Mouse (Mus musculus): ENCODE measurements around the gene Tap2. TPM values are rescaled to one million over a fixed set of nuclear protein-coding genes. Genes with fewer than 3 reads are reported as not detected.

Gene Tap2
- total and polyA plus RNA-seq, 3 experiments, result 54.8 to 121 (median 110) TPM

- dilution Hi-C loops (cut with MboI; ENCODE audit: extremely low pct_ligation_motif_present, extremely low pct_unique_long_range_greater_than_20kb, low sequenced_read_pairs), result no loop called here
- Histone ChIP-seq H3K79me2 (replicated peaks; ENCODE audit: control insufficient read depth, extremely low read depth, insufficient read depth, poor library complexity, severe bottlenecking) (peaks cover 68% of the 10 kb centered on the region), H3K4me2 (ENCODE audit: insufficient read depth, low read depth, poor library complexity, severe bottlenecking) (0 out of 2 replicates have a peak overlapping the region, but pooled peaks have one; percentile 17), H3K36me3 (replicated peaks in 1 of 2; ENCODE audit: control insufficient read depth in 1 of 2, insufficient read depth in 1 of 2, low read length in 1 of 2) (peaks cover 62 to 76% of the 10 kb centered on the region in 2 experiments), H3K27me3 (replicated peaks) (no peaks in the 10 kb centered on the region), H3K9me3 (replicated peaks; ENCODE audit: low read length) (no peaks in the 10 kb centered on the region), H3K4me3 (replicated peaks in 1 of 3; ENCODE audit: low read depth in 2 of 3, low read length in 2 of 3, poor library complexity in 1 of 3) (no peak overlapping the region), H3K27ac (ENCODE audit: insufficient read depth, low read depth) (peak overlapping the region; percentile 35), H3K9ac (ENCODE audit: insufficient read depth, low read depth) (no peak overlapping the region), H3K4me1 (ENCODE audit: control insufficient read depth in 1 of 2, insufficient read depth in 2 of 2) (peaks cover 32 to 67% of the 10 kb centered on the region in 2 experiments)
- DNase-seq (ENCODE audit: extremely low read depth), result no peak
- in situ Hi-C loops (cut with MboI; ENCODE audit: low pct_ligation_motif_present, low pct_unique_long_range_greater_than_20kb, low sequenced_read_pairs), result no loop called here
- TF ChIP-seq TBP (conservative IDR thresholded peaks at IDR 0.05; ENCODE audit: low read depth, low read length), result no peak
- no peak for TF ChIP-seq BHLHE40 (IDR thresholded peaks at IDR 0.05; ENCODE audit: low read depth, low read length)
- no peak for TF ChIP-seq IRF4 (IDR thresholded peaks at IDR 0.05; ENCODE audit: low read depth, low read length)
- no peak for TF ChIP-seq RCOR1 (conservative IDR thresholded peaks at IDR 0.05; ENCODE audit: low read depth, low read length)
- TF ChIP-seq USF2 (conservative IDR thresholded peaks at IDR 0.05; ENCODE audit: low read depth, low read length), result no peak
- TF ChIP-seq E2F4 (IDR thresholded peaks at IDR 0.05; ENCODE audit: insufficient replicate concordance, low read depth, low read length), result no peak
- no peak for TF ChIP-seq CHD2 (IDR thresholded peaks at IDR 0.05; ENCODE audit: low read length)
- no peak for TF ChIP-seq SMC3 (IDR thresholded peaks at IDR 0.05; ENCODE audit: low read depth, low read length)
- TF ChIP-seq CTCF (conservative IDR thresholded peaks at IDR 0.05 in 1 of 2, IDR thresholded peaks at IDR 0.05 in 1 of 2; ENCODE audit: low read depth in 2 of 2, low read length in 2 of 2), result no peak
- TF ChIP-seq ELF1 (IDR thresholded peaks at IDR 0.05; ENCODE audit: low read depth, low read length), result no peak
- no peak for TF ChIP-seq HCFC1 (IDR thresholded peaks at IDR 0.05; ENCODE audit: low read depth, low read length)
- TF ChIP-seq ZKSCAN1 (IDR thresholded peaks at IDR 0.05; ENCODE audit: borderline replicate concordance, low read depth, low read length), result no peak
- TF ChIP-seq CHD1 (IDR thresholded peaks at IDR 0.05; ENCODE audit: low read depth, low read length), result no peak
- no peak for TF ChIP-seq ETS1 (conservative IDR thresholded peaks at IDR 0.05; ENCODE audit: low read depth, low read length)
- no peak for TF ChIP-seq JUN (IDR thresholded peaks at IDR 0.05; ENCODE audit: insufficient read depth, low read depth, low read length)
- no peak for TF ChIP-seq POLR2A (IDR thresholded peaks at IDR 0.05; ENCODE audit: low read depth, low read length)
- no peak for TF ChIP-seq SIN3A (IDR thresholded peaks at IDR 0.05; ENCODE audit: low read length)
- no peak for TF ChIP-seq MAX (IDR thresholded peaks at IDR 0.05; ENCODE audit: low read length)
- TF ChIP-seq MYC (IDR thresholded peaks at IDR 0.05; ENCODE audit: low read depth, low read length), result no peak
- no peak for TF ChIP-seq ZC3H11A (IDR thresholded peaks at IDR 0.05; ENCODE audit: low read depth, low read length)
These were observed 8.6 kb upstream of the Tap2 start for GRCm38 (mm10) chr17:34194723-34195122.

- peak overlapping the region; percentile 37; the same call in 1 of the 2 replicates for H3K9ac ChIP-seq (ENCODE audit: insufficient read depth, low read depth)
- H3K27ac ChIP-seq (ENCODE audit: insufficient read depth, low read depth), result peak overlapping the region; percentile 81
- no peak for DNase-seq (ENCODE audit: extremely low read depth)
- H3K79me2 ChIP-seq (replicated peaks; ENCODE audit: control insufficient read depth, extremely low read depth, insufficient read depth, poor library complexity, severe bottlenecking), result peaks cover 66% of the 10 kb centered on the region
- H3K4me1 ChIP-seq (ENCODE audit: control insufficient read depth in 1 of 2, insufficient read depth in 2 of 2), result peaks cover 30 to 66% of the 10 kb centered on the region in 2 experiments
- no peaks in the 10 kb centered on the region for H3K27me3 ChIP-seq (replicated peaks)
- dilution Hi-C loops (cut with MboI; ENCODE audit: extremely low pct_ligation_motif_present, extremely low pct_unique_long_range_greater_than_20kb, low sequenced_read_pairs), result no loop called here
- H3K36me3 ChIP-seq (replicated peaks in 1 of 2; ENCODE audit: control insufficient read depth in 1 of 2, insufficient read depth in 1 of 2, low read length in 1 of 2), result peaks cover 59 to 75% of the 10 kb centered on the region in 2 experiments
- in situ Hi-C loops (cut with MboI; ENCODE audit: low pct_ligation_motif_present, low pct_unique_long_range_greater_than_20kb, low sequenced_read_pairs), result no loop called here
- H3K4me2 ChIP-seq (ENCODE audit: insufficient read depth, low read depth, poor library complexity, severe bottlenecking), result peak overlapping the region; percentile 68
- no peaks in the 10 kb centered on the region for H3K9me3 ChIP-seq (replicated peaks; ENCODE audit: low read length)
- H3K4me3 ChIP-seq (replicated peaks in 1 of 3; ENCODE audit: low read depth in 2 of 3, low read length in 2 of 3, poor library complexity in 1 of 3), result peak overlapping the region in 1 of 3 experiments; percentile 93
- TF ChIP-seq CHD1 (IDR thresholded peaks at IDR 0.05; ENCODE audit: low read depth, low read length) (no peak), RCOR1 (conservative IDR thresholded peaks at IDR 0.05; ENCODE audit: low read depth, low read length) (no peak), SIN3A (IDR thresholded peaks at IDR 0.05; ENCODE audit: low read length) (0 out of 2 replicates have a peak, but pooled peaks have one; percentile 50), USF2 (conservative IDR thresholded peaks at IDR 0.05; ENCODE audit: low read depth, low read length) (no peak), USF1 (IDR thresholded peaks at IDR 0.05; ENCODE audit: low read depth, low read length) (no peak), TBP (conservative IDR thresholded peaks at IDR 0.05; ENCODE audit: low read depth, low read length) (no peak), NRF1 (IDR thresholded peaks at IDR 0.05; ENCODE audit: low read depth, low read length) (no peak), MAZ (IDR thresholded peaks at IDR 0.05; ENCODE audit: low read depth, low read length) (no peak), KAT2A (IDR thresholded peaks at IDR 0.05; ENCODE audit: insufficient replicate concordance, low read length) (no peak), MXI1 (IDR thresholded peaks at IDR 0.05; ENCODE audit: low read depth, low read length) (peak; percentile 24; the same call in 1 of the 2 replicates), ZC3H11A (IDR thresholded peaks at IDR 0.05; ENCODE audit: low read depth, low read length) (no peak), GABPA (IDR thresholded peaks at IDR 0.05; ENCODE audit: insufficient replicate concordance, low read depth, low read length) (no peak), UBTF (IDR thresholded peaks at IDR 0.05; ENCODE audit: low read depth, low read length) (no peak), EP300 (IDR thresholded peaks at IDR 0.05; ENCODE audit: low read length) (0 out of 2 replicates have a peak, but pooled peaks have one; percentile 30), RAD21 (IDR thresholded peaks at IDR 0.05; ENCODE audit: low read depth, low read length) (no peak), ZNF384 (IDR thresholded peaks at IDR 0.05; ENCODE audit: low read depth, low read length) (no peak), MAFK (IDR thresholded peaks at IDR 0.05; ENCODE audit: insufficient replicate concordance, low read length) (no peak), HCFC1 (IDR thresholded peaks at IDR 0.05; ENCODE audit: low read depth, low read length) (no peak), MYC (IDR thresholded peaks at IDR 0.05; ENCODE audit: low read depth, low read length) (no peak), NELFE (IDR thresholded peaks at IDR 0.05; ENCODE audit: low read depth, low read length) (no peak), ELF1 (IDR thresholded peaks at IDR 0.05; ENCODE audit: low read depth, low read length) (no peak), CHD2 (IDR thresholded peaks at IDR 0.05; ENCODE audit: low read length) (no peak; the same call in 1 of the 2 replicates)
These were observed 6.8 kb upstream of the Tap2 start for GRCm38 (mm10) chr17:34196491-34196890.

Measured in CH12.LX (cell line).